Mouse (Mus musculus) kidney, adult 2 months (tissue): Measurements from ENCODE around the gene Trim2.

Experiments
- CTCF ChIP-seq: fragments of 200-500 bp; conservative IDR thresholded peaks from 2 replicates; pipeline ENCODE4 v1.5.1; 2011; ENCODE audit warnings: low read depth, mild to moderate bottlenecking, control low read depth, low read length, moderate library complexity, mixed read lengths; ENCODE audit not compliant: insufficient read depth, insufficient read length
- POLR2A ChIP-seq: fragments of 200-500 bp; IDR thresholded peaks from one replicate; pipeline ENCODE4 v1.6.1; 2011; ENCODE audit warnings: low read depth, low read length, control low read depth

DNA sequence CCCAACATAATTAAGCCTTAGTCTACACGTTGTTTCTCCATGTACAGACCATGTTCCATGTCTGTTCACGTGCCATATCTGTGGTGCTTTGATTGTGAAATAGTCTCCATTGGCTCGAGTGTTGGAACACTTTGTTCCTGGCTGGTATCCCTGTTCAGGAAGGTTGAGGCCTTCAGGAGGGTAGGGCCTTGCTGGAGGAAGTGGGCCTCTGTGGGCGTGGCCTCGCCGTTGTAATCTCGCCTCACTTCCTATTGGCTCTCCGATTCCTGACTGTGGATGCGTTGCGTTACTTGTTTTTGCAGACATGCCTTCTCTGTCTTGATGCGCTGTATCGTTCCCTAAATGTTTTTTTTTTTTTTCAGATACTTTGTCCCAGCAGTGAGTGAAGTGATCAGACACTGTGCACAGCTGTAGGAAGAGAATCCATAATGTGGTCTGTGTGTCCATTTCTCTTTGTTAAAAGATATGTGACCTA is 18.3 kb upstream of the Trim2 start:
- TF ChIP-seq CTCF: no peak
- no peak for TF ChIP-seq POLR2A
